Mouse (Mus musculus) lung, embryonic 14.5 days (tissue): ENCODE measurements around the gene Fyn. TPM values are rescaled to one million over a fixed set of nuclear protein-coding genes. Genes with fewer than 3 reads are reported as not detected.

Source experiments
- ATAC-seq: fragments of 200-750 bp; cut with Nextera tagmentation; 2 replicates; pipeline ENCODE4 v1.8.0; 2017; ENCODE audit warnings: mild to moderate bottlenecking, moderate TSS enrichment, moderate library complexity; ENCODE audit not compliant: insufficient read depth
- DNase-seq: peaks from one replicate; pipeline ENCODE4 v3.0.0-alpha.2; 2015
- H3K27ac ChIP-seq: fragments of 300-500 bp; sonication (generic); 2 replicates; pipeline ENCODE4 v1.5.1; 2014; ENCODE audit warnings: low read depth, mild to moderate bottlenecking, moderate library complexity
- H3K27me3 ChIP-seq: fragments of 300-500 bp; sonication (generic); 2 replicates; pipeline ENCODE4 v1.6.1; 2014; ENCODE audit warnings: low read length, control low read depth; ENCODE audit not compliant: insufficient read depth
- H3K36me3 ChIP-seq: fragments of 300-500 bp; sonication (generic); 2 replicates; pipeline ENCODE4 v1.6.1; 2014; ENCODE audit warnings: control low read depth; ENCODE audit not compliant: insufficient read depth
- H3K4me1 ChIP-seq: fragments of 300-500 bp; sonication (generic); 2 replicates; pipeline ENCODE4 v1.6.1; 2014; ENCODE audit warnings: antibody characterized with exemption, control low read depth; ENCODE audit not compliant: insufficient read depth
- H3K4me2 ChIP-seq: fragments of 300-500 bp; sonication (generic); 2 replicates; pipeline ENCODE4 v1.6.1; 2014; ENCODE audit warnings: mild to moderate bottlenecking
- H3K4me3 ChIP-seq: fragments of 300-500 bp; sonication (generic); 2 replicates; pipeline ENCODE4 v1.5.1; 2014; ENCODE audit warnings: low read depth, low read length
- H3K9ac ChIP-seq: fragments of 300-500 bp; sonication (generic); 2 replicates; pipeline ENCODE4 v1.6.1; 2014
- H3K9me3 ChIP-seq: fragments of 300-500 bp; sonication (generic); 2 replicates; pipeline ENCODE4 v1.6.1; 2016; ENCODE audit warnings: low read depth, low read length, control low read depth
- CTCF ChIP-seq: IDR thresholded peaks from 2 replicates; pipeline ENCODE4 v1.5.1; 2016; ENCODE audit warnings: antibody characterized with exemption, low read depth
- WGBS: fragments of 180-500 bp; shearing (Covaris S2); extraction: QIAGEN DNeasy Blood & Tissue Kit; methylation state at CpG from one replicate; pipeline ENCODE4 v1.1.7; 2014; 5-methylcytosine and 5-hydroxymethylcytosine counted together
- polyA plus RNA-seq: library from polyadenylated mRNA; unstranded; fragments of >200 nt; fragmentation: Nextera tagmentation; extraction: Ambion mirVana; gene quantifications from 2 replicates; pipeline ENCODE4 v1.2.1, GENCODE M21; 2014

Gene Fyn
- polyA plus RNA-seq, 1 experiment from 2014 or later = 30.3 TPM

DNA sequence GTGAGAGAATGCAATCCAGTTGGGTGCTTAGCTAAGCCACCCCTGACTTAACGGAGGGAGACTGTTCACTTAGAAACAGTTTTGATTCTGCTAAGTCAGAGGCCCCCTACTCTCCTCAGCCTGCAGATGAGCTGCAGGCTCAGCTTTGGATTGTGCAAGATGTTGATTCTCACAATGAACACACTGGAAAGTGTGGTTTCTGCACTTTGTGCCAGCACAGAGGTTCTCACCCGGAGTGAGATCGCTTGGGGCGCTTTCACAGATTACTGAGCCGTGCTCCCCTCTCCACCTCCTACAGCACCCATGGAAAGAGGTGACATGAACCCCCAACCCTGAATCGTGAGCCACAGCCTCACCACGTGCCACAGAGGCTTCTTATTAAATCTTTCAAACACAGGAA is 100.7 kb downstream of the Fyn start:
- Histone ChIP-seq H3K27ac (no peak overlapping the region), H3K27me3 (no peaks in the 10 kb centered on the region), H3K4me1 (0 out of 2 replicates have a peak, but pooled peaks cover 11% of the 10 kb centered on the region), H3K9me3 (no peaks in the 10 kb centered on the region), H3K9ac (no peak overlapping the region), H3K36me3 (no peaks in the 10 kb centered on the region), H3K4me3 (no peak overlapping the region), H3K4me2 (no peak overlapping the region)
- no peak for TF ChIP-seq CTCF
- DNase-seq (peak; percentile 60), ATAC-seq (no peak)
- 59% methylated on average over 7 of the region's 7 CpGs for WGBS

- ATAC-seq = no peak
- H3K4me1 ChIP-seq = 0 out of 2 replicates have a peak, but pooled peaks cover 11% of the 10 kb centered on the region
- WGBS = 85% methylated on average over 7 of the region's 7 CpGs
Measured at GRCm38 (mm10) chr10:39470321-39470720, 101.7 kb downstream of the Fyn start.

DNA sequence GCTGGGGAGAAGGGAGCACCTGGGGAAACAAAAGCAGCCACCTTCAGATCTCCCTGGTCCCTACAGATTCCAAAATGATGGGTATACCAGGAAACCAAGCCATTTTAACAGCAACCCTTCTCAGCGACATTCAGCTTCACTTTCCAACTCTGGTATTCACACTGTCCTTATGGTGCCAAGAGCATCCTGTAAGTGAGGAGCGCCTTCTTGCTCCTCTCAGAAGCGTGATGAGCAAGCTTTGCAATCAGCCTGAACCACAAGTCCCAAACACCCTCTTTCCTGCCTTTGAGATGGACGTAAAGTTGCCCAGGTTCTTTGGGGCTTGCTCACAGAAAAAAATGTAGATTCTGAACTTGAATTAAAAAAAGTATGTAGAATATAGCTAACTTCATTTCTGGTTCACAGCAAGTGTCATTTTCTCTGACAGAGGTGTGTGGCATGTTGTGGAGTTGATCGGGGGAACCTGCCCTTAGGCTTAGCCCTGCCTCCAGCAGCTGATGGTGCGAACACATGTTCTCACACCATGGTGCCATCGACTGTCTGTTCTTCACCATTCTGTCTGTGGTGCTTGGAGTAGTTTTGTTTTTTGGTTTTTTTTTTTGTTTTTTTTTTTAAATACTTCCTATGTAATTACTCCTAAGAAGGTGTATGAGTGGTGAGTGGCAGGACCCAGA is 102.5 kb downstream of the Fyn start:
- DNase-seq = no peak
- 81% methylated on average over 7 of the region's 7 CpGs for WGBS

More at GRCm38 (mm10) chr10:39470321-39470720, 101.7 kb downstream of the Fyn start:
- Histone ChIP-seq H3K36me3 (no peaks in the 10 kb centered on the region), H3K27me3 (no peaks in the 10 kb centered on the region), H3K9ac (no peak overlapping the region), H3K4me2 (no peak overlapping the region), H3K4me3 (no peak overlapping the region), H3K9me3 (no peaks in the 10 kb centered on the region), H3K27ac (no peak overlapping the region)
- TF ChIP-seq CTCF = no peak
- DNase-seq = no peak

GRCm38 (mm10) chr10:39471714-39472531 is 103.3 kb downstream of the Fyn start:
- no peak; the same call in 1 of the 2 replicates for ATAC-seq
- no peak for TF ChIP-seq CTCF
- peak; percentile 74 for DNase-seq
- no peaks in the 10 kb centered on the region for H3K9me3 ChIP-seq
- WGBS = 61% methylated on average over 15 of the region's 15 CpGs
- H3K4me2 ChIP-seq = peak overlapping the region; percentile 13; the same call in 1 of the 2 replicates
- no peaks in the 10 kb centered on the region for H3K27me3 ChIP-seq
- H3K4me1 ChIP-seq = 0 out of 2 replicates have a peak, but pooled peaks cover 11% of the 10 kb centered on the region
- no peak overlapping the region for H3K4me3 ChIP-seq
- H3K27ac ChIP-seq = no peak overlapping the region
- H3K9ac ChIP-seq = peak overlapping the region; percentile 20; the same call in 1 of the 2 replicates
- no peaks in the 10 kb centered on the region for H3K36me3 ChIP-seq

More for the DNA sequence above, 102.5 kb downstream of the Fyn start:
- Histone ChIP-seq H3K36me3 (no peaks in the 10 kb centered on the region), H3K4me3 (no peak overlapping the region), H3K9ac (peak overlapping the region; percentile 20; the same call in 1 of the 2 replicates), H3K27me3 (no peaks in the 10 kb centered on the region), H3K27ac (no peak overlapping the region), H3K9me3 (no peaks in the 10 kb centered on the region), H3K4me2 (no peak overlapping the region), H3K4me1 (0 out of 2 replicates have a peak, but pooled peaks cover 11% of the 10 kb centered on the region)
- TF ChIP-seq CTCF = no peak
- ATAC-seq = no peak

- Histone ChIP-seq H3K9me3 (no peaks in the 10 kb centered on the region), H3K9ac (no peak overlapping the region), H3K27ac (no peak overlapping the region), H3K27me3 (no peaks in the 10 kb centered on the region), H3K4me2 (no peak overlapping the region), H3K4me3 (no peak overlapping the region), H3K4me1 (0 out of 2 replicates have a peak, but pooled peaks cover 11% of the 10 kb centered on the region), H3K36me3 (no peaks in the 10 kb centered on the region)
- 63% methylated on average over 7 of the region's 7 CpGs for WGBS
- ATAC-seq (no peak), DNase-seq (no peak)
- TF ChIP-seq CTCF = no peak
Measured at GRCm38 (mm10) chr10:39472923-39473322, 104.3 kb downstream of the Fyn start.

- no peak overlapping the region for H3K4me2 ChIP-seq
- no peaks in the 10 kb centered on the region for H3K36me3 ChIP-seq
- no peak overlapping the region for H3K9ac ChIP-seq
- no peak overlapping the region for H3K27ac ChIP-seq
- H3K9me3 ChIP-seq = no peaks in the 10 kb centered on the region; the same call in 1 of the 2 replicates
- no peak for TF ChIP-seq CTCF
- ATAC-seq (no peak), DNase-seq (no peak)
- no peak overlapping the region for H3K4me3 ChIP-seq
- 86% methylated on average over 1 of the region's 1 CpGs for WGBS
- H3K27me3 ChIP-seq = no peaks in the 10 kb centered on the region
- peaks cover 5% of the 10 kb centered on the region for H3K4me1 ChIP-seq
Measured at GRCm38 (mm10) chr10:39479361-39479760, 110.7 kb downstream of the Fyn start.

GRCm38 (mm10) chr10:39484382-39484826 is 115.7 kb downstream of the Fyn start:
- Histone ChIP-seq H3K27me3 (no peaks in the 10 kb centered on the region), H3K9ac (no peak overlapping the region), H3K4me1 (peaks cover 39% of the 10 kb centered on the region), H3K27ac (no peak overlapping the region), H3K4me2 (no peak overlapping the region), H3K9me3 (no peaks in the 10 kb centered on the region; the same call in 1 of the 2 replicates), H3K36me3 (no peaks in the 10 kb centered on the region), H3K4me3 (no peak overlapping the region)
- peak; percentile 48 for DNase-seq
- no peak for TF ChIP-seq CTCF
- WGBS = 15% methylated on average over 8 of the region's 8 CpGs
- no peak for ATAC-seq
